ENCODE assay signal across 8 mouse cellular contexts in the genomic region with DNA sequence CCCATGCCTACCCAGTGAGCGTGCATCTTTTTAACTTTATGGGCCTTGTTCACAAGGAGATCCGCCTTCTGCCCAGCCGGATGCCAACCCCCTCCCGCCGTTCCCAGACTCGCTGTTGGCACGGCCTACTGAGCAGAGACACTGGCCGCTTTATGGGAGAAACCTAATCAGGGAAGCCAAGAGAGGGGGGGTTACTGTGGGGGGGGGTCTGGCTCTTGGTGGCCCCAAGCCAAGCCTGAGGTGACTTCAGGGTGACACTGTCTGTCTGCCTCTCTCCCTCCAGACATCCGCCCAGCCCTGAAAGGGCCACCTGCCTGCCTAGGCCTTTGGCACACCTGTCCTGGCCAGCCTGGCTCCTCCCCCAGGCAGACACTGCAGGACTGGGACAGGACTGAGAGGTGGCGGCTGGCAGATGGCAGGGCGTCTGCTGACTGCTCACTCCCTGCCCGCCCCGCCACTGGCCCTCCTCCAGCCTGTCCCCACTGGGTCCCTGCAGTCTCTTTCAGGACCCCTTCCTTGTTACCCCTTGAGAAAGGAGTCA. TPM values are rescaled to one million over a fixed set of nuclear protein-coding genes. Genes with fewer than 3 reads are reported as not detected.
DNase-seq lines count a peak whose midpoint lies in the region; ATAC-seq and TF ChIP-seq lines count a peak whose summit lies in the region.

No protein-coding gene starts in this region.

- DNase-seq in hindbrain, embryonic 10.5 days (ENCODE audit: low spot score), result no peak
- DNase-seq in hindbrain, embryonic 11.5 days (ENCODE audit: low spot score), result no peak
- peak; percentile 89 for DNase-seq in brain, embryonic 14.5 days (ENCODE audit: low read depth)
- no peak for DNase-seq in thymus, adult 2 months
- DNase-seq in ovary, postnatal 14 days (ENCODE audit: low spot score), result no peak

- H3K4me3 ChIP-seq in hindbrain, embryonic 10.5 days, result no peak overlapping the region
- no peak overlapping the region for H3K4me3 ChIP-seq in hindbrain, embryonic 11.5 days (ENCODE audit: low read depth, low read length)
- no peak overlapping the region for H3K4me3 ChIP-seq in forebrain, embryonic 15.5 days
- no peak overlapping the region for H3K4me3 ChIP-seq in kidney, embryonic 15.5 days (replicated peaks)
- no peak overlapping the region for H3K4me3 ChIP-seq in neural tube, embryonic 12.5 days
- H3K4me3 ChIP-seq in thymus, adult 2 months (ENCODE audit: control insufficient read depth, insufficient read depth, low read length), result no peak overlapping the region

- no peak overlapping the region for H3K9ac ChIP-seq in hindbrain, embryonic 11.5 days (ENCODE audit: low read depth, low read length)
- H3K9ac ChIP-seq in forebrain, embryonic 15.5 days (replicated peaks), result no peak overlapping the region
- no peak overlapping the region for H3K9ac ChIP-seq in kidney, embryonic 15.5 days
- H3K9ac ChIP-seq in neural tube, embryonic 12.5 days, result 0 out of 2 replicates have a peak overlapping the region, but pooled peaks have one; percentile 17

- H3K27me3 ChIP-seq in hindbrain, embryonic 10.5 days (ENCODE audit: insufficient read depth, poor library complexity, severe bottlenecking), result peaks cover 52% of the 10 kb centered on the region
- no peaks in the 10 kb centered on the region for H3K27me3 ChIP-seq in hindbrain, embryonic 11.5 days (ENCODE audit: control insufficient read depth, insufficient read depth, low read length)
- H3K27me3 ChIP-seq in forebrain, embryonic 15.5 days, result no peaks in the 10 kb centered on the region
- H3K27me3 ChIP-seq in kidney, embryonic 15.5 days, result no peaks in the 10 kb centered on the region
- H3K27me3 ChIP-seq in neural tube, embryonic 12.5 days (replicated peaks), result 0 out of 2 replicates have a peak, but pooled peaks cover 2% of the 10 kb centered on the region
- H3K27me3 ChIP-seq in thymus, adult 2 months (ENCODE audit: control insufficient read depth, insufficient read depth, low read length), result no peaks in the 10 kb centered on the region

- TF ChIP-seq POLR2A in brain, embryonic 14.5 days (IDR thresholded peaks at IDR 0.05; ENCODE audit: borderline replicate concordance, extremely low read depth, insufficient read depth, insufficient read length, poor library complexity, severe bottlenecking), result no peak
- TF ChIP-seq POLR2A in thymus, adult 2 months (IDR thresholded peaks at IDR 0.05; ENCODE audit: control insufficient read depth, extremely low read depth, insufficient read depth, low read length, poor library complexity), result no peak

- no peaks in the 10 kb centered on the region for H3K9me3 ChIP-seq in hindbrain, embryonic 10.5 days
- H3K9me3 ChIP-seq in hindbrain, embryonic 11.5 days (ENCODE audit: control insufficient read depth, low read length), result no peaks in the 10 kb centered on the region
- no peaks in the 10 kb centered on the region for H3K9me3 ChIP-seq in forebrain, embryonic 15.5 days
- no peaks in the 10 kb centered on the region for H3K9me3 ChIP-seq in kidney, embryonic 15.5 days (replicated peaks)
- H3K9me3 ChIP-seq in neural tube, embryonic 12.5 days, result no peaks in the 10 kb centered on the region

- H3K4me2 ChIP-seq in hindbrain, embryonic 11.5 days (replicated peaks; ENCODE audit: low read depth, low read length), result no peak overlapping the region
- 0 out of 2 replicates have a peak overlapping the region, but pooled peaks have one; percentile 0 for H3K4me2 ChIP-seq in forebrain, embryonic 15.5 days (replicated peaks)
- no peak overlapping the region; the same call in 1 of the 2 replicates for H3K4me2 ChIP-seq in kidney, embryonic 15.5 days
- H3K4me2 ChIP-seq in neural tube, embryonic 12.5 days (replicated peaks), result no peak overlapping the region

- ATAC-seq in hindbrain, embryonic 11.5 days (ENCODE audit: low FRiP score), result no peak
- peak; percentile 57 for ATAC-seq in forebrain, embryonic 15.5 days (replicated peaks)
- peak; percentile 71 for ATAC-seq in kidney, embryonic 15.5 days (replicated peaks; ENCODE audit: low FRiP score)
- peak; percentile 68 for ATAC-seq in neural tube, embryonic 12.5 days (ENCODE audit: low FRiP score, low read depth)

- 90% methylated on average over 13 of the region's 13 CpGs for WGBS in hindbrain, embryonic 10.5 days
- WGBS in hindbrain, embryonic 11.5 days, result 90% methylated on average over 13 of the region's 13 CpGs
- 40% methylated on average over 12 of the region's 13 CpGs for WGBS in forebrain, embryonic 15.5 days
- WGBS in kidney, embryonic 15.5 days, result 56% methylated on average over 13 of the region's 13 CpGs
- WGBS in neural tube, embryonic 12.5 days, result 69% methylated on average over 13 of the region's 13 CpGs
- 89% methylated on average over 12 of the region's 13 CpGs for WGBS in thymus, adult 2 months

- peak overlapping the region; percentile 59; the same call in 1 of the 2 replicates for H3K27ac ChIP-seq in hindbrain, embryonic 10.5 days
- H3K27ac ChIP-seq in hindbrain, embryonic 11.5 days (ENCODE audit: low read depth, low read length), result no peak overlapping the region
- H3K27ac ChIP-seq in forebrain, embryonic 15.5 days (replicated peaks), result peak overlapping the region; percentile 66
- peak overlapping the region; percentile 75 for H3K27ac ChIP-seq in kidney, embryonic 15.5 days
- H3K27ac ChIP-seq in neural tube, embryonic 12.5 days, result peak overlapping the region; percentile 42; the same call in 1 of the 2 replicates
- H3K27ac ChIP-seq in thymus, adult 2 months (ENCODE audit: control insufficient read depth, insufficient read depth, low read length), result no peak overlapping the region

- no peak for TF ChIP-seq CTCF in brain, embryonic 14.5 days (IDR thresholded peaks at IDR 0.05; ENCODE audit: borderline replicate concordance, extremely low read depth, insufficient read depth, insufficient read length)
- no peak for TF ChIP-seq CTCF in thymus, adult 2 months (IDR thresholded peaks at IDR 0.05; ENCODE audit: borderline replicate concordance, control insufficient read depth, extremely low read depth, insufficient read depth, low read length, poor library complexity)

- H3K36me3 ChIP-seq in hindbrain, embryonic 10.5 days, result no peaks in the 10 kb centered on the region
- H3K36me3 ChIP-seq in hindbrain, embryonic 11.5 days (ENCODE audit: control insufficient read depth, insufficient read depth, low read length), result no peaks in the 10 kb centered on the region
- H3K36me3 ChIP-seq in forebrain, embryonic 15.5 days, result peaks cover 95% of the 10 kb centered on the region
- H3K36me3 ChIP-seq in kidney, embryonic 15.5 days, result peaks cover 99% of the 10 kb centered on the region
- H3K36me3 ChIP-seq in neural tube, embryonic 12.5 days, result peaks cover 95% of the 10 kb centered on the region
- H3K36me3 ChIP-seq in thymus, adult 2 months (ENCODE audit: control insufficient read depth, insufficient read depth, low read length), result peaks cover 64% of the 10 kb centered on the region

- peaks cover 23% of the 10 kb centered on the region for H3K4me1 ChIP-seq in hindbrain, embryonic 10.5 days (replicated peaks)
- H3K4me1 ChIP-seq in hindbrain, embryonic 11.5 days (replicated peaks; ENCODE audit: control insufficient read depth, insufficient read depth, low read length), result no peaks in the 10 kb centered on the region
- peaks cover 48% of the 10 kb centered on the region for H3K4me1 ChIP-seq in forebrain, embryonic 15.5 days
- H3K4me1 ChIP-seq in kidney, embryonic 15.5 days, result peaks cover 59% of the 10 kb centered on the region
- peaks cover 8% of the 10 kb centered on the region for H3K4me1 ChIP-seq in neural tube, embryonic 12.5 days
- H3K4me1 ChIP-seq in thymus, adult 2 months (replicated peaks; ENCODE audit: control insufficient read depth, insufficient read depth, low read length), result no peaks in the 10 kb centered on the region; the same call in 1 of the 2 replicates

RNA-seq across cellular contexts. Expression of a gene that starts 32.3 kb away (rescaled TPM):
- polyA plus RNA-seq in hindbrain, embryonic 10.5 days (2016; fragmentation: Nextera tagmentation; extraction: Ambion mirVana), result 0.24 and 0.62 TPM in 2 replicates
- polyA plus RNA-seq in hindbrain, embryonic 11.5 days (2014; fragmentation: Nextera tagmentation; extraction: Ambion mirVana), result 0.49 and 1.5 TPM in 2 replicates
- 0.14 and 0.46 TPM in 2 replicates for polyA plus RNA-seq in brain, embryonic 14.5 days (2012; rRNA removed)
- polyA plus RNA-seq in forebrain, embryonic 15.5 days (2015; fragmentation: Nextera tagmentation; extraction: Ambion mirVana), result 1.4 and 1.5 TPM in 2 replicates
- 3.9 and 5.0 TPM in 2 replicates for polyA plus RNA-seq in kidney, embryonic 15.5 days (2015; fragmentation: Nextera tagmentation; extraction: Ambion mirVana)
- polyA plus RNA-seq in neural tube, embryonic 12.5 days (2016; fragmentation: Nextera tagmentation; extraction: Ambion mirVana), result 1.1 and 1.5 TPM in 2 replicates
- polyA plus RNA-seq in thymus, adult 2 months (2012; rRNA removed), result 1.3 and 1.9 TPM in 2 replicates

Comparison
In these comparisons a context has a peak if more than half of its experiments do, and no peak if none do; other contexts are left out.
1. H3K27ac ChIP-seq: peak in hindbrain, embryonic 10.5 days (single experiment), forebrain, embryonic 15.5 days (single experiment), kidney, embryonic 15.5 days (single experiment) and neural tube, embryonic 12.5 days (single experiment); none in hindbrain, embryonic 11.5 days (single experiment) and thymus, adult 2 months (single experiment).